29 mouse cellular contexts compared by ENCODE assay signal in the genomic region with DNA sequence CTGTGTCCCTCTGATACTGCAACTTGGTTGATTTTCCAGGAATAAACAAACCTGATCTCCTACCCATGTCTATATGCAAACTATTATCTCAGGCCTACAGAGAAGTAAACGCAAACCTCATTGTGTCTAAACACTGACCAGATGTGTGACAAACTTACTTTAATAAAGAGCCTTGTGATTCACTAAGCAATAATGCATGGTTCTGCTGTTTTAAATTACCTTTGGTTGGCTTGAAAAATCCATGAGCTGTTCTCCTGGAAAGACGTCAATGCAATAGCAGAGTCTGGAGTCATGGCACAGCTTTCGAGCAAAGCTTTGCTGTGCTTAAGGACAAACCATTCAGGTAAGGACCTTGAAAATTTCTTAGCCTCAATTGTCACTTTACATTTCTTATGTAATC.
DNase-seq lines count a peak whose midpoint lies in the region; ATAC-seq and TF ChIP-seq lines count a peak whose summit lies in the region.
"Had no signal": no experiment of that assay in that cellular context is flagged by ENCODE, and none has a peak within 500 bp of the region (broad histone marks: within the 10 kb centered on the region; RNA-seq: fewer than 3 reads in every experiment).

No protein-coding gene starts in this region.

- H3K36me3 ChIP-seq in midbrain, embryonic 11.5 days (ENCODE audit: control insufficient read depth, insufficient read depth, low read length): no peaks in the 10 kb centered on the region
- no peaks in the 10 kb centered on the region for H3K36me3 ChIP-seq in midbrain, embryonic 14.5 days (ENCODE audit: control insufficient read depth, insufficient read depth, low read length)
- H3K36me3 ChIP-seq in embryonic facial prominence, embryonic 15.5 days: no peaks in the 10 kb centered on the region
- no peaks in the 10 kb centered on the region for H3K36me3 ChIP-seq in limb, embryonic 15.5 days
- no peaks in the 10 kb centered on the region for H3K36me3 ChIP-seq in midbrain, postnatal 0 days (ENCODE audit: insufficient read depth, low read length)
- H3K36me3 ChIP-seq in forebrain, embryonic 10.5 days (replicated peaks): no peaks in the 10 kb centered on the region
- H3K36me3 ChIP-seq: embryonic facial prominence, embryonic 12.5 days; heart, embryonic 10.5 days; heart, embryonic 13.5 days had no signal

- H3K4me3 ChIP-seq in midbrain, embryonic 11.5 days (ENCODE audit: low read depth, low read length): no peak overlapping the region
- no peak overlapping the region for H3K4me3 ChIP-seq in midbrain, embryonic 14.5 days (replicated peaks; ENCODE audit: low read depth, low read length)
- no peak overlapping the region for H3K4me3 ChIP-seq in embryonic facial prominence, embryonic 15.5 days (replicated peaks)
- H3K4me3 ChIP-seq in limb, embryonic 15.5 days: no peak overlapping the region
- no peak overlapping the region for H3K4me3 ChIP-seq in midbrain, postnatal 0 days (ENCODE audit: low read depth, low read length)
- H3K4me3 ChIP-seq in forebrain, embryonic 10.5 days: no peak overlapping the region
- H3K4me3 ChIP-seq: embryonic facial prominence, embryonic 12.5 days; erythroblast, embryonic 14.5 days; heart, embryonic 10.5 days; heart, embryonic 13.5 days had no signal

- ATAC-seq in midbrain, embryonic 11.5 days (ENCODE audit: low FRiP score): no peak
- ATAC-seq in midbrain, embryonic 14.5 days (ENCODE audit: low FRiP score, low TSS enrichment): no peak
- ATAC-seq in embryonic facial prominence, embryonic 15.5 days (ENCODE audit: insufficient number of reproducible peaks, low FRiP score, low TSS enrichment, low read depth): no peak
- no peak for ATAC-seq in limb, embryonic 15.5 days (ENCODE audit: insufficient number of reproducible peaks, low FRiP score, low TSS enrichment, low read depth)
- ATAC-seq in midbrain, postnatal 0 days (ENCODE audit: low FRiP score): no peak
- ATAC-seq: forebrain, embryonic 14.5 days; forebrain, postnatal 0 days; hindbrain, postnatal 0 days; inflammation-experienced regulatory T-cells, adult 6 months; intestine, embryonic 16.5 days had no signal

- no peak overlapping the region for H3K9ac ChIP-seq in midbrain, embryonic 11.5 days (ENCODE audit: low read length)
- no peak overlapping the region for H3K9ac ChIP-seq in midbrain, embryonic 14.5 days (replicated peaks; ENCODE audit: low read length)
- H3K9ac ChIP-seq in embryonic facial prominence, embryonic 15.5 days: no peak overlapping the region
- no peak overlapping the region for H3K9ac ChIP-seq in limb, embryonic 15.5 days
- H3K9ac ChIP-seq in midbrain, postnatal 0 days (replicated peaks; ENCODE audit: low read length, poor library complexity, severe bottlenecking): no peak overlapping the region
- H3K9ac ChIP-seq: embryonic facial prominence, embryonic 12.5 days; forebrain, postnatal 0 days; heart, embryonic 13.5 days; hindbrain, embryonic 14.5 days had no signal

- no peaks in the 10 kb centered on the region for H3K9me3 ChIP-seq in midbrain, embryonic 11.5 days (ENCODE audit: control insufficient read depth, low read length)
- H3K9me3 ChIP-seq in midbrain, embryonic 14.5 days (ENCODE audit: control insufficient read depth, low read length): no peaks in the 10 kb centered on the region
- no peaks in the 10 kb centered on the region for H3K9me3 ChIP-seq in embryonic facial prominence, embryonic 15.5 days (replicated peaks)
- H3K9me3 ChIP-seq in limb, embryonic 15.5 days: no peaks in the 10 kb centered on the region
- H3K9me3 ChIP-seq in midbrain, postnatal 0 days (ENCODE audit: low read length): no peaks in the 10 kb centered on the region
- no peaks in the 10 kb centered on the region for H3K9me3 ChIP-seq in forebrain, embryonic 10.5 days
- H3K9me3 ChIP-seq: embryonic facial prominence, embryonic 12.5 days; heart, embryonic 10.5 days; heart, embryonic 13.5 days had no signal

- H3K4me1 ChIP-seq in midbrain, embryonic 11.5 days (ENCODE audit: control insufficient read depth, insufficient read depth, low read length): no peaks in the 10 kb centered on the region
- no peaks in the 10 kb centered on the region for H3K4me1 ChIP-seq in midbrain, embryonic 14.5 days (ENCODE audit: control insufficient read depth, insufficient read depth, low read length)
- no peaks in the 10 kb centered on the region for H3K4me1 ChIP-seq in embryonic facial prominence, embryonic 15.5 days
- no peaks in the 10 kb centered on the region for H3K4me1 ChIP-seq in limb, embryonic 15.5 days
- H3K4me1 ChIP-seq in midbrain, postnatal 0 days (ENCODE audit: insufficient read depth, low read length): no peaks in the 10 kb centered on the region
- no peaks in the 10 kb centered on the region for H3K4me1 ChIP-seq in forebrain, embryonic 10.5 days
- H3K4me1 ChIP-seq: embryonic facial prominence, embryonic 12.5 days; heart, embryonic 10.5 days; heart, embryonic 13.5 days had no signal

- no peak overlapping the region for H3K4me2 ChIP-seq in midbrain, embryonic 11.5 days
- no peak overlapping the region for H3K4me2 ChIP-seq in midbrain, embryonic 14.5 days (ENCODE audit: low read length)
- no peak overlapping the region for H3K4me2 ChIP-seq in embryonic facial prominence, embryonic 15.5 days (replicated peaks)
- H3K4me2 ChIP-seq in limb, embryonic 15.5 days: no peak overlapping the region
- no peak overlapping the region for H3K4me2 ChIP-seq in midbrain, postnatal 0 days (ENCODE audit: low read depth, low read length, poor library complexity, severe bottlenecking)
- H3K4me2 ChIP-seq: embryonic facial prominence, embryonic 12.5 days; heart, embryonic 13.5 days; hindbrain, embryonic 14.5 days had no signal

- no peak overlapping the region for H3K27ac ChIP-seq in midbrain, embryonic 11.5 days (ENCODE audit: low read depth, low read length)
- no peak overlapping the region for H3K27ac ChIP-seq in midbrain, embryonic 14.5 days (replicated peaks; ENCODE audit: low read depth, low read length)
- peak overlapping the region; percentile 80 for H3K27ac ChIP-seq in embryonic facial prominence, embryonic 15.5 days (replicated peaks)
- peak overlapping the region; percentile 17; the same call in 1 of the 2 replicates for H3K27ac ChIP-seq in limb, embryonic 15.5 days
- H3K27ac ChIP-seq in midbrain, postnatal 0 days (ENCODE audit: low read depth, low read length): no peak overlapping the region
- no peak overlapping the region for H3K27ac ChIP-seq in forebrain, embryonic 10.5 days
- H3K27ac ChIP-seq: embryonic facial prominence, embryonic 12.5 days; heart, embryonic 10.5 days; heart, embryonic 13.5 days; hindbrain, embryonic 14.5 days; hindbrain, postnatal 0 days had no signal

- 85% methylated on average over 3 of the region's 3 CpGs for WGBS in midbrain, embryonic 11.5 days
- 95% methylated on average over 3 of the region's 3 CpGs for WGBS in midbrain, embryonic 14.5 days
- WGBS in embryonic facial prominence, embryonic 15.5 days: 39% methylated on average over 3 of the region's 3 CpGs
- 57% methylated on average over 3 of the region's 3 CpGs for WGBS in limb, embryonic 15.5 days
- 85% methylated on average over 3 of the region's 3 CpGs for WGBS in midbrain, postnatal 0 days
- 79% methylated on average over 3 of the region's 3 CpGs for WGBS in forebrain, embryonic 10.5 days

- no peak for TF ChIP-seq CTCF in midbrain, postnatal 0 days (IDR thresholded peaks at IDR 0.05)

- no peaks in the 10 kb centered on the region for H3K27me3 ChIP-seq in midbrain, embryonic 11.5 days (ENCODE audit: control insufficient read depth, insufficient read depth, low read length)
- H3K27me3 ChIP-seq in midbrain, embryonic 14.5 days (ENCODE audit: control insufficient read depth, insufficient read depth, low read length): no peaks in the 10 kb centered on the region
- H3K27me3 ChIP-seq in embryonic facial prominence, embryonic 15.5 days: no peaks in the 10 kb centered on the region
- H3K27me3 ChIP-seq in limb, embryonic 15.5 days: no peaks in the 10 kb centered on the region
- no peaks in the 10 kb centered on the region for H3K27me3 ChIP-seq in midbrain, postnatal 0 days (ENCODE audit: insufficient read depth, low read length)
- H3K27me3 ChIP-seq in forebrain, embryonic 10.5 days (ENCODE audit: poor library complexity, severe bottlenecking): no peaks in the 10 kb centered on the region
- H3K27me3 ChIP-seq: embryonic facial prominence, embryonic 12.5 days; heart, embryonic 13.5 days had no signal

- DNase-seq in midbrain, embryonic 11.5 days (ENCODE audit: low spot score, missing footprints): peak; percentile 21
- DNase-seq in midbrain, embryonic 14.5 days: no peak
- DNase-seq in NIH3T3 (ENCODE audit: low read depth): peak; percentile 87
- DNase-seq in natural killer cell, adult 2 months (ENCODE audit: low spot score in 2 of 2): no peak
- DNase-seq in midbrain, postnatal 0 days (ENCODE audit: low spot score): no peak
- DNase-seq in forebrain, embryonic 10.5 days (ENCODE audit: extremely low spot score, low spot score): no peak
- DNase-seq: adrenal gland, adult 2 months; adrenal gland, postnatal 14 days; cerebellum, adult 11-12 months; cerebellum, adult 8-10 months; cerebellum, postnatal 10 days; cerebellum, postnatal 36 days; embryo, embryonic 11 days; forebrain, postnatal 0 days; gastrocnemius, postnatal 25 days; heart, adult 18-20 months; heart, postnatal 14 days; heart, postnatal 4 days had no signal

Comparison
In these comparisons a context has a peak if more than half of its experiments do, and no peak if none do; other contexts are left out.
1. DNase-seq: peak in midbrain, embryonic 11.5 days (single experiment) and NIH3T3 (single experiment); none in midbrain, embryonic 14.5 days (single experiment), natural killer cell, adult 2 months (0 of 2), midbrain, postnatal 0 days (single experiment) and forebrain, embryonic 10.5 days (single experiment).
2. H3K27ac ChIP-seq: peak in embryonic facial prominence, embryonic 15.5 days (single experiment) and limb, embryonic 15.5 days (single experiment); none in midbrain, embryonic 11.5 days (single experiment), midbrain, embryonic 14.5 days (single experiment), midbrain, postnatal 0 days (single experiment) and forebrain, embryonic 10.5 days (single experiment).